Mouse (Mus musculus): ENCODE measurements around the gene Tctn1. TPM values are rescaled to one million over a fixed set of nuclear protein-coding genes. Genes with fewer than 3 reads are reported as not detected.

Tctn1 gene
- polyA plus RNA-seq, 1 experiment: 42.3 TPM

- DNase-seq (ENCODE audit: low read depth): peak; percentile 76
- TF ChIP-seq POLR2A (IDR thresholded peaks at IDR 0.05; ENCODE audit: borderline replicate concordance, extremely low read depth, insufficient read depth, insufficient read length, poor library complexity, severe bottlenecking): no peak
- TF ChIP-seq CTCF (IDR thresholded peaks at IDR 0.05; ENCODE audit: borderline replicate concordance, extremely low read depth, insufficient read depth, insufficient read length): no peak
Measured at GRCm38 (mm10) chr5:122245186-122245585, 19.1 kb downstream of the Tctn1 start.

- TF ChIP-seq POLR2A (IDR thresholded peaks at IDR 0.05; ENCODE audit: borderline replicate concordance, extremely low read depth, insufficient read depth, insufficient read length, poor library complexity, severe bottlenecking) (no peak), CTCF (IDR thresholded peaks at IDR 0.05; ENCODE audit: borderline replicate concordance, extremely low read depth, insufficient read depth, insufficient read length) (no peak)
- peak; percentile 87 for DNase-seq (ENCODE audit: low read depth)
Measured at GRCm38 (mm10) chr5:122243781-122244523, 20.3 kb downstream of the Tctn1 start.

GRCm38 (mm10) chr5:122242521-122243123 is 21.6 kb downstream of the Tctn1 start:
- no peak for DNase-seq (ENCODE audit: low read depth)
- TF ChIP-seq CTCF (IDR thresholded peaks at IDR 0.05; ENCODE audit: borderline replicate concordance, extremely low read depth, insufficient read depth, insufficient read length): no peak
- TF ChIP-seq POLR2A (IDR thresholded peaks at IDR 0.05; ENCODE audit: borderline replicate concordance, extremely low read depth, insufficient read depth, insufficient read length, poor library complexity, severe bottlenecking): no peak

GRCm38 (mm10) chr5:122240989-122241388 is 23.3 kb downstream of the Tctn1 start:
- no peak for TF ChIP-seq CTCF (IDR thresholded peaks at IDR 0.05; ENCODE audit: borderline replicate concordance, extremely low read depth, insufficient read depth, insufficient read length)
- TF ChIP-seq POLR2A (IDR thresholded peaks at IDR 0.05; ENCODE audit: borderline replicate concordance, extremely low read depth, insufficient read depth, insufficient read length, poor library complexity, severe bottlenecking): no peak
- DNase-seq (ENCODE audit: low read depth): peak; percentile 56

GRCm38 (mm10) chr5:122240521-122240920 is 23.7 kb downstream of the Tctn1 start:
- no peak for TF ChIP-seq POLR2A (IDR thresholded peaks at IDR 0.05; ENCODE audit: borderline replicate concordance, extremely low read depth, insufficient read depth, insufficient read length, poor library complexity, severe bottlenecking)
- no peak for TF ChIP-seq CTCF (IDR thresholded peaks at IDR 0.05; ENCODE audit: borderline replicate concordance, extremely low read depth, insufficient read depth, insufficient read length)
- DNase-seq (ENCODE audit: low read depth): no peak

GRCm38 (mm10) chr5:122239618-122240017 is 24.6 kb downstream of the Tctn1 start:
- TF ChIP-seq POLR2A (IDR thresholded peaks at IDR 0.05; ENCODE audit: borderline replicate concordance, extremely low read depth, insufficient read depth, insufficient read length, poor library complexity, severe bottlenecking) (no peak), CTCF (IDR thresholded peaks at IDR 0.05; ENCODE audit: borderline replicate concordance, extremely low read depth, insufficient read depth, insufficient read length) (no peak)
- no peak for DNase-seq (ENCODE audit: low read depth)

GRCm38 (mm10) chr5:122237200-122237599 is 27.1 kb downstream of the Tctn1 start:
- no peak for TF ChIP-seq CTCF (IDR thresholded peaks at IDR 0.05; ENCODE audit: borderline replicate concordance, extremely low read depth, insufficient read depth, insufficient read length)
- no peak for TF ChIP-seq POLR2A (IDR thresholded peaks at IDR 0.05; ENCODE audit: borderline replicate concordance, extremely low read depth, insufficient read depth, insufficient read length, poor library complexity, severe bottlenecking)
- no peak for DNase-seq (ENCODE audit: low read depth)

GRCm38 (mm10) chr5:122235196-122235836 is 28.9 kb downstream of the Tctn1 start:
- TF ChIP-seq POLR2A (IDR thresholded peaks at IDR 0.05; ENCODE audit: borderline replicate concordance, extremely low read depth, insufficient read depth, insufficient read length, poor library complexity, severe bottlenecking): no peak
- TF ChIP-seq CTCF (IDR thresholded peaks at IDR 0.05; ENCODE audit: borderline replicate concordance, extremely low read depth, insufficient read depth, insufficient read length): no peak
- no peak for DNase-seq (ENCODE audit: low read depth)

GRCm38 (mm10) chr5:122234319-122235195 is 29.7 kb downstream of the Tctn1 start:
- TF ChIP-seq POLR2A (IDR thresholded peaks at IDR 0.05; ENCODE audit: borderline replicate concordance, extremely low read depth, insufficient read depth, insufficient read length, poor library complexity, severe bottlenecking) (no peak), CTCF (IDR thresholded peaks at IDR 0.05; ENCODE audit: borderline replicate concordance, extremely low read depth, insufficient read depth, insufficient read length) (no peak)

GRCm38 (mm10) chr5:122233695-122234094 is 30.6 kb downstream of the Tctn1 start:
- TF ChIP-seq POLR2A (IDR thresholded peaks at IDR 0.05; ENCODE audit: borderline replicate concordance, extremely low read depth, insufficient read depth, insufficient read length, poor library complexity, severe bottlenecking) (no peak), CTCF (IDR thresholded peaks at IDR 0.05; ENCODE audit: borderline replicate concordance, extremely low read depth, insufficient read depth, insufficient read length) (no peak)
- DNase-seq (ENCODE audit: low read depth): no peak

More at GRCm38 (mm10) chr5:122234319-122235195, 29.7 kb downstream of the Tctn1 start:
- no peak for DNase-seq (ENCODE audit: low read depth)
